Mouse (Mus musculus) testis, postnatal 10 days (tissue): ENCODE measurements around the gene Abhd8.
"Not testable (repeated sequence)": the region's sequence is repeated elsewhere in the genome, so short reads cannot be mapped to it uniquely, and the experiment has no call there.

Experiments used
- DNase-seq: peaks from one replicate; pipeline ENCODE4 v3.0.0; 2021; ENCODE audit warnings: low spot score

Gene Abhd8

GRCm38 (mm10) chr8:71460716-71461115 lies 2.7 kb downstream of the Abhd8 start:
- DNase-seq = no peak

GRCm38 (mm10) chr8:71457659-71458270 lies 5.7 kb downstream of the Abhd8 start:
- peak; percentile 46 for DNase-seq

- peak; percentile 60 for DNase-seq
Observed at GRCm38 (mm10) chr8:71456906-71457305, 6.5 kb downstream of the Abhd8 start.

DNA sequence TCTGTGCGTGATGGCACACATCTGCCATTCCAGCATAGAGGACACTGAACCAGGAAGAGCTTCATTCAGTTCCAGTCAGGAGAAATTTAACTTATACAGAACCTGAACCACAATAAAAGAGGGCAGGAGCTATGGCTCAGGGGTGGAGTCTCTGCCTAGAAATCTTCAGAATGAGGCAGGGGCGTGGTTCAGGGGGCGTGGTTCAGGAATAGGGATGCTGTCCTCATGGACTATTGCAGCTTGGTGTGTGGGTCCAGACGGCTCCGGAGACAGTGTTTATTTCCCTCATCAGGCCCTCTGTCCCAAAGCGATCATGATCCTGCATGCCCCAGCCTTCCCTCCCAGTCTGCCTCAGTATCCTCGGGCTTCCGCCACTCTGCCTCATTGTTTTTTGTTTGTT lies 8.8 kb downstream of the Abhd8 start:
- peak; percentile 43 for DNase-seq

DNA sequence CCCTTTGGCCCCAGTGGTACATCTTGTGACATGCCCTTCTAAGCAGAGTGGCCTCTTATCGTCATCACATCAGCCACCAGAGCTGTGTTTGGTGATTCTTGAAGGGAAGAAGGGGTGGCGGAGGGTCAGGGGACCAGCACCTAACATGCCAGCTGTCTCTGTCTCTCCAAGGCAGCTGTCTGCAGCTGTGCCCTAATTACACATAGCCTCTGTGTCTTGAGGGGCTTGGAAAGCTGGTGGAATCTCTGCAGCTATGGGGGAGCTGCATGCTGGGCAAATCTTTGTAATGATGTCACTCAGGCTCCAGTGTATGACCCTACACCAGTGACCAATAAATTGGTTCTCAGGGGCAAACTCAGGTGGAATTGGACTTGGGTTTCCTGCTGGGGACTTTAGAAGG lies 10.8 kb downstream of the Abhd8 start:
- DNase-seq = no peak

- no peak for DNase-seq
Observed at GRCm38 (mm10) chr8:71451777-71452176, 11.7 kb downstream of the Abhd8 start.

GRCm38 (mm10) chr8:71451337-71451736 lies 12.1 kb downstream of the Abhd8 start:
- no peak for DNase-seq

DNA sequence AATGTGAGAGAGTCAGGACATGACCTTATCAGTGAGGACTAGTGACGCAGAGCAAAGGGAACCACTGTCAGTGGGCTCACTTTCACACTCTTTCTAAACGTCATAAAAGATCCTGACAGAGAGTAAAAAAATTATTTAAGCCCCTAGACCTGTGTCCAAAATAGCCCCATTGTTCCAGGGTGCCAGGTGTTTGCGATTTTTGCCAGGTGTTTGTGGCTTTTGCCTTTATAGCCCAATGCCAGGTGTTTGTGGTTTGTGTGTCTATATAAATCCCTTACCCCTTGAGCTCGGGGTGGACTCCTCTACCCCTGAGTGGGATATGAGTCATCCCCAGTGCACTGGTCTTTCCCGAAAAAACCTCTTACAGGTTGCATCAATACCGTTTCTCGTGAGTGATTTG lies 18.4 kb downstream of the Abhd8 start:
- no peak for DNase-seq

GRCm38 (mm10) chr8:71441404-71441803 lies 22.1 kb downstream of the Abhd8 start:
- DNase-seq = peak; percentile 73

GRCm38 (mm10) chr8:71437041-71437440 lies 26.4 kb downstream of the Abhd8 start:
- no peak for DNase-seq

DNA sequence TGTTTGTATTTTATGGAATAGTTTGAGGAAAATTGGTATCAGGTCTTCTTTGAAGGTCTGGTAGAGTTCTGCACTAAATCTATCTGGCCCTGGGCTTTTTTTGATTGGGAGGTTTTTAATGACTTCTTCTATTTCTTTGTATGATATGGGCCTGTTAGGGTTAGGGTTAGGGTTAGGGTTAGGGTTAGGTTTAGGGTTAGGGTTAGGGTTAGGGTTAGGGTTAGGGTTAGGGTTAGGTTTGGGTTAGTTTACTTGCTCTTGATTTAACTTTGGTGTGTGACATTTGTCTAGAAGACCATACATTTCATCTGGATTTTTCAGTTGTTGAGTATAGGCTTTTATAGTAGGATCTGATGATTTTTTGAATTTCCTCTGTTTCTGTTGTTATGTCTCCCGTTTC lies 30.5 kb downstream of the Abhd8 start:
- not testable (repeated sequence) for DNase-seq

DNA sequence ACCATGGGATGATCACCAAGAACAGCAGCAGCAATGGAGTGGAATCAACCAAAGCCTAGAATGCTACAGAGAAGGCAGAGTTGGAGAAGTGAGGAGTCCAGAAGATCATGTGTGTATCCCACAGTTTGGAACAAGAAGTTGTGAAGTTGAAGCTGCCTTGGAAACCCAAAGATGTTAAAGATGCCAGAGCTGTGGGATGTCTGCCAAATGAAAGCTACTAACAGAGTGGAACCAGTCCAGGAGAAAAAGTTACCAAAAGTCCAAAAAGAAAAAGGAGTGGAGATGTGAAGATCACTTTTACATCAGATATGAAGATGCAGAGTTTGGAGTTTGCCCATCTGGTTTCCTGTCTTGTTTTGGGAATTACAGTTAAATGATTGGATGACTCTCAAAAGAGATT lies 41.3 kb downstream of the Abhd8 start:
- DNase-seq = no peak

DNA sequence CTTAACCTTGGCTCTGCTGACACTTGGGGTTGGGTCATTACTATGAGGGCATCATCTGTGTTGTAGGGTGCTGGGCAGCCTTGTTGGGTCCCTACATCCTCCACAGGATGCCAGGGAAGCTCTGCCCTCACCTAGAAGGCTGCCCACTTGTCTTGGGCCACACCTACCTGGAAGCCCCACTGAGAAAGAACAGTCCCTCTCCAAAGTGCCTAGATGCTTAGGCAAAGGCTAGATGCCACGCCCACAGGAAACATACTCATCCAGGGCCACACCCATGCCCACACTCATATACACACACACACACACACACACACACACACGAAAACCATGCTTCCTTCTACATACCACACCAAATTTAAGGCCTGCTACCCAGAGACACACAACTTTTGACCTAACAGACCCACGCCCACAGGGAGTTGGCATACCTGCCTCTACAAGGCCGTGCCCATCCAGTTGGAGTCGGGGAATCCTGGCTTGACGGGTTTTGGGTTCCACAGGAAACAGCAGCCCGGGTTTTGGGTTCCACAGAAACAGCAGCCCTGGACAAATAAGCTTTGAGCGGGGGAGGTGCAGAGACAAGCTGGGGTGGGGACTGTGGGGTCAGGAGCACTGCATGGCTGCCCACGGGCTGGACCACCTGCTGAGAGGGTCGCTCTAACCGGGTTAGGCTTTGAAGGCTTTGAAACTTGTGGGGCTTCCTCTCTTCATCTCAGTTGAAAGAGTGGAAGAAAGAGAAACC lies 51.8 kb downstream of the Abhd8 start:
- no peak for DNase-seq

DNA sequence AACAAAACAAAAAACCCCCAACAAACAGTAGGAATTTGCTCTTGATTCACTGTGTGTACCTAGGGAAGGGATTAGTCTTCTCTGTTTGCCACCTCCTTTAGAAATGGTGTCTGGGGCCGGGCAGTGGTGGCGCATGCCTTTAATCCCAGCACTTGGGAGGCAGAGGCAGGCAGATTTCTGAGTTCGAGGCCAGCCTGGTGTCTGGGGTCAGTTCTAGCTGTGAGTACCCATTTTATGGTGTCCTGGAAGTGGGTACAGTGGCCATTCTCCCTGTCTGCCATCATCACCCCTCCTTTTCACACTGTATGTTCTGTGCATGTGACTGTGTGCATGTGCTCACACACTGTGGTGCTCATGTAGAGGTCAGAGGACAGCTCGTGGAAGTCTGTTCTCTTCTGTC lies 55.2 kb downstream of the Abhd8 start:
- DNase-seq = no peak

GRCm38 (mm10) chr8:71407441-71407840 lies 56.0 kb downstream of the Abhd8 start:
- no peak for DNase-seq
